Comparison of ENCODE assay signal across 9 mouse cellular contexts in the genomic region with DNA sequence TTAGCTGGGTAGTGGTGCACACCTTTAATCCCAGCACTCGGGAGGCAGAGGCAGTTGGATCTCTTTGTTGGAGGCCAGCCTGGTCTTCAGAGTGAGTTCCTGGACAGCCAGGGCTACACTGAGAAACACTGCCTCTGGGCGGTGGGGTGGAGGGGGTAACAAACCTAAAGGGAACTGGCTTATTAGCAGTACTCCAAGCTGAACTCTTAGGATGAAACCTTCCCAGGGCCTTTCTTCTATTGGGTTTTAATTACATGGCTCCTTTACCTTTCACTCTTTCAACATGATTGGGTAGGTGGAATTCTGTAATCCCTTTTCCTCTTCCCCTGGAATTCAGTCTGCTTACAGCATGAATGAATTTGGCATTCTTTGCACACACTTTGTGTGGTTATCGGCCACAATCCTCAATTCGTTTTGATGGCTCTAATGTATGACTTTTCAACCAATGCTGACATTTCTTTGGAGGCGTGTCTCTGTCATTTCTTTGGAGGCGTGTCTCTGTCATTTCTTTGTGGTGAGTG. TPM values are rescaled to one million over a fixed set of nuclear protein-coding genes. Genes with fewer than 3 reads are reported as not detected.
DNase-seq lines count a peak whose midpoint lies in the region; ATAC-seq and TF ChIP-seq lines count a peak whose summit lies in the region.
"Had no signal": no experiment of that assay in that cellular context is flagged by ENCODE, and none has a peak within 500 bp of the region (broad histone marks: within the 10 kb centered on the region; RNA-seq: fewer than 3 reads in every experiment).

No protein-coding gene starts in this region.

- peaks cover 2% of the 10 kb centered on the region for H3K27me3 ChIP-seq in megakaryocyte, embryonic 14.5 days (replicated peaks)
- no peaks in the 10 kb centered on the region for H3K27me3 ChIP-seq in limb, embryonic 15.5 days
- no peaks in the 10 kb centered on the region for H3K27me3 ChIP-seq in stomach, embryonic 15.5 days (replicated peaks)
- no peaks in the 10 kb centered on the region for H3K27me3 ChIP-seq in thymus, adult 2 months (ENCODE audit: control insufficient read depth, insufficient read depth, low read length)

- H3K4me1 ChIP-seq in megakaryocyte, embryonic 14.5 days, result peaks cover 33% of the 10 kb centered on the region
- peaks cover 20% of the 10 kb centered on the region for H3K4me1 ChIP-seq in limb, embryonic 15.5 days
- peaks cover 12% of the 10 kb centered on the region; the same call in 1 of the 2 replicates for H3K4me1 ChIP-seq in stomach, embryonic 15.5 days
- H3K4me1 ChIP-seq in thymus, adult 2 months (replicated peaks; ENCODE audit: control insufficient read depth, insufficient read depth, low read length), result peaks cover 8% of the 10 kb centered on the region

- TF ChIP-seq CTCF in thymus, adult 2 months (IDR thresholded peaks at IDR 0.05; ENCODE audit: borderline replicate concordance, control insufficient read depth, extremely low read depth, insufficient read depth, low read length, poor library complexity), result no peak

- H3K9ac ChIP-seq in limb, embryonic 15.5 days, result no peak overlapping the region
- H3K9ac ChIP-seq in stomach, embryonic 15.5 days, result no peak overlapping the region

- H3K9me3 ChIP-seq in megakaryocyte, embryonic 14.5 days, result peaks cover 8% of the 10 kb centered on the region
- H3K9me3 ChIP-seq in limb, embryonic 15.5 days, result no peaks in the 10 kb centered on the region
- H3K9me3 ChIP-seq in stomach, embryonic 15.5 days, result no peaks in the 10 kb centered on the region

- peak overlapping the region; percentile 100 for H3K27ac ChIP-seq in limb, embryonic 15.5 days
- H3K27ac ChIP-seq in stomach, embryonic 15.5 days, result peak overlapping the region; percentile 100; the same call in 1 of the 2 replicates
- no peak overlapping the region for H3K27ac ChIP-seq in thymus, adult 2 months (ENCODE audit: control insufficient read depth, insufficient read depth, low read length)

- H3K36me3 ChIP-seq in megakaryocyte, embryonic 14.5 days (replicated peaks; ENCODE audit: low read length), result no peaks in the 10 kb centered on the region
- H3K36me3 ChIP-seq in limb, embryonic 15.5 days, result no peaks in the 10 kb centered on the region
- no peaks in the 10 kb centered on the region for H3K36me3 ChIP-seq in stomach, embryonic 15.5 days
- no peaks in the 10 kb centered on the region for H3K36me3 ChIP-seq in thymus, adult 2 months (ENCODE audit: control insufficient read depth, insufficient read depth, low read length)

- TF ChIP-seq POLR2A in thymus, adult 2 months (IDR thresholded peaks at IDR 0.05; ENCODE audit: control insufficient read depth, extremely low read depth, insufficient read depth, low read length, poor library complexity), result no peak

- no peak for ATAC-seq in megakaryocyte, adult 5-6 weeks (ENCODE audit: poor library complexity, severe bottlenecking)
- no peak for ATAC-seq in limb, embryonic 15.5 days (ENCODE audit: insufficient number of reproducible peaks, low FRiP score, low TSS enrichment, low read depth)
- ATAC-seq in stomach, embryonic 15.5 days (ENCODE audit: insufficient read depth, low FRiP score, low read depth), result no peak

- 48% methylated on average over 6 of the region's 6 CpGs for WGBS in limb, embryonic 15.5 days
- WGBS in stomach, embryonic 15.5 days, result 58% methylated on average over 6 of the region's 6 CpGs
- 45% methylated on average over 6 of the region's 6 CpGs for whole genome bisulfite sequencing in thymus, adult 2 months

- peak overlapping the region; percentile 7 for H3K4me3 ChIP-seq in megakaryocyte, embryonic 14.5 days (replicated peaks)
- no peak overlapping the region for H3K4me3 ChIP-seq in limb, embryonic 15.5 days
- H3K4me3 ChIP-seq in stomach, embryonic 15.5 days (replicated peaks), result peak overlapping the region; percentile 85; the same call in 1 of the 2 replicates
- no peak overlapping the region for H3K4me3 ChIP-seq in thymus, adult 2 months (ENCODE audit: control insufficient read depth, insufficient read depth, low read length)

- peak overlapping the region; percentile 59; the same call in 1 of the 2 replicates for H3K4me2 ChIP-seq in limb, embryonic 15.5 days
- peak overlapping the region; percentile 69; the same call in 1 of the 2 replicates for H3K4me2 ChIP-seq in stomach, embryonic 15.5 days

- peak; percentile 29 to 61 for DNase-seq in adrenal gland, adult (ENCODE audit: inconsistent age in 2 of 2, low spot score in 1 of 2)
- no peak for DNase-seq in adrenal gland, postnatal 25 days
- DNase-seq in thymus, adult 2 months, result no peak
- no peak for DNase-seq in testis, postnatal 10 days (ENCODE audit: low spot score)
- DNase-seq: heart, postnatal 4 days had no signal

RNA-seq across cellular contexts. Expression of a gene that starts 1.4 kb away (rescaled TPM):
- total RNA-seq in adrenal gland, postnatal 25 days (2021), result 3.4 and 4.3 TPM in 2 replicates
- polyA plus RNA-seq in megakaryocyte, embryonic 14.5 days (2012; ENCODE audit: insufficient read depth, low replicate concordance), result 0.74 TPM in 1 of 2 replicates, not detected in the other
- not detected in 2 replicates for total RNA-seq in megakaryocyte, adult 5-6 weeks (2015)
- not detected in 2 replicates for total RNA-seq in megakaryocyte, adult 5-6 weeks (2017)
- polyA plus RNA-seq in limb, embryonic 15.5 days (2015; fragmentation: Nextera tagmentation; extraction: Ambion mirVana), result 0.77 and 0.97 TPM in 2 replicates
- 4.7 and 6.5 TPM in 2 replicates for polyA plus RNA-seq in stomach, embryonic 15.5 days (2015; fragmentation: Nextera tagmentation; extraction: Ambion mirVana)
- polyA plus RNA-seq in thymus, adult 2 months (2012; rRNA removed), result 0.42 and 0.62 TPM in 2 replicates

RNA-seq across cellular contexts. Expression of a gene that starts 1.5 kb away (rescaled TPM):
- total RNA-seq in adrenal gland, postnatal 25 days (2021), result 55.2 and 55.8 TPM in 2 replicates
- polyA plus RNA-seq in megakaryocyte, embryonic 14.5 days (2012; ENCODE audit: insufficient read depth, low replicate concordance), result 18.4 TPM in 1 of 2 replicates, not detected in the other
- total RNA-seq in megakaryocyte, adult 5-6 weeks (2015), result 23.4 and 28.8 TPM in 2 replicates
- total RNA-seq in megakaryocyte, adult 5-6 weeks (2017), result 31.2 and 34.4 TPM in 2 replicates
- polyA plus RNA-seq in limb, embryonic 15.5 days (2015; fragmentation: Nextera tagmentation; extraction: Ambion mirVana), result 85.5 and 90.8 TPM in 2 replicates
- polyA plus RNA-seq in stomach, embryonic 15.5 days (2015; fragmentation: Nextera tagmentation; extraction: Ambion mirVana), result 87.7 and 94.5 TPM in 2 replicates
- polyA plus RNA-seq in thymus, adult 2 months (2012; rRNA removed), result 22.8 and 27.2 TPM in 2 replicates

RNA-seq across cellular contexts. Expression of a gene that starts 34.4 kb away (rescaled TPM):
- 1.8 and 5.3 TPM in 2 replicates for total RNA-seq in adrenal gland, postnatal 25 days (2021)
- polyA plus RNA-seq in megakaryocyte, embryonic 14.5 days (2012; ENCODE audit: insufficient read depth, low replicate concordance), result 0.10 TPM in 1 of 2 replicates, not detected in the other
- 3.8 and 5.2 TPM in 2 replicates for total RNA-seq in megakaryocyte, adult 5-6 weeks (2015)
- total RNA-seq in megakaryocyte, adult 5-6 weeks (2017), result 1.7 and 2.0 TPM in 2 replicates
- 0.89 and 1.1 TPM in 2 replicates for polyA plus RNA-seq in limb, embryonic 15.5 days (2015; fragmentation: Nextera tagmentation; extraction: Ambion mirVana)
- 6.5 and 8.3 TPM in 2 replicates for polyA plus RNA-seq in stomach, embryonic 15.5 days (2015; fragmentation: Nextera tagmentation; extraction: Ambion mirVana)
- polyA plus RNA-seq in thymus, adult 2 months (2012; rRNA removed), result 0.23 and 0.55 TPM in 2 replicates

RNA-seq across cellular contexts. Expression of a gene that starts 45.5 kb away (rescaled TPM):
- total RNA-seq in adrenal gland, postnatal 25 days (2021), result 12.1 and 17.4 TPM in 2 replicates
- 0.43 TPM in 1 of 2 replicates, not detected in the other for polyA plus RNA-seq in megakaryocyte, embryonic 14.5 days (2012; ENCODE audit: insufficient read depth, low replicate concordance)
- total RNA-seq in megakaryocyte, adult 5-6 weeks (2015), result 6.6 and 7.0 TPM in 2 replicates
- total RNA-seq in megakaryocyte, adult 5-6 weeks (2017), result 4.8 and 5.5 TPM in 2 replicates
- polyA plus RNA-seq in limb, embryonic 15.5 days (2015; fragmentation: Nextera tagmentation; extraction: Ambion mirVana), result 28.3 and 28.6 TPM in 2 replicates
- polyA plus RNA-seq in stomach, embryonic 15.5 days (2015; fragmentation: Nextera tagmentation; extraction: Ambion mirVana), result 26.6 TPM in 2 replicates
- 7.5 and 8.0 TPM in 2 replicates for polyA plus RNA-seq in thymus, adult 2 months (2012; rRNA removed)

Comparison
In these comparisons a context has a peak if more than half of its experiments do, and no peak if none do; other contexts are left out.
1. DNase-seq: peak in adrenal gland, adult (2 of 2); none in adrenal gland, postnatal 25 days (single experiment), thymus, adult 2 months (single experiment) and testis, postnatal 10 days (single experiment).
2. H3K4me3 ChIP-seq: peak in megakaryocyte, embryonic 14.5 days (single experiment) and stomach, embryonic 15.5 days (single experiment); none in limb, embryonic 15.5 days (single experiment) and thymus, adult 2 months (single experiment).